Mouse (Mus musculus) G1E (cell line): ENCODE measurements around the gene Ctsf.

Source experiments
- GATA1 ChIP-seq: IDR thresholded peaks from 2 replicates; pipeline ENCODE4 v1.6.1; 2012; ENCODE audit warnings: borderline replicate concordance, low read length, inconsistent platforms, mixed read lengths
- POLR2AphosphoS5 ChIP-seq: IDR thresholded peaks from 2 replicates; pipeline ENCODE4 v1.6.1; 2012; ENCODE audit warnings: low read depth, low read length, inconsistent platforms; ENCODE audit not compliant: insufficient replicate concordance

DNA sequence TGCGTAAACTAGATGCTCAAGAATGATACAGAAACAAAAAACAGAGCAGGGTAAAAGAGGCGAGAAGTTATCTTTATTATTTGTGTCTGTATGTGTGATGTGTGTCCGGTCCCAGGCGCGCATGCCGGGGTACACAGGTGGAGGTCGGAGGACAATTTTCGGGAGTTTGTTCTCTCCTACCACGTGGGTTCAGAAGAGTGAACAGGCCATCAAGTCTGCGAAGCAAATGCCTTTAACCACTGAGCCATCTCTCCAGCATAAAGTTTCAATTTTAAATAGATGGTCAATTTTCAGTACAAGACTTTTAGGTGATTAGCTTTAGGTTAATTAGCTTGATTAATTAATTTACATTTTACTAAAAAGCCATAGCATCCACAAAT lies 24.4 kb downstream of the Ctsf start:
- TF ChIP-seq GATA1 (no peak), POLR2AphosphoS5 (no peak)
